Mouse (Mus musculus): ENCODE results near the gene Glp2r.

The Glp2r gene

DNA sequence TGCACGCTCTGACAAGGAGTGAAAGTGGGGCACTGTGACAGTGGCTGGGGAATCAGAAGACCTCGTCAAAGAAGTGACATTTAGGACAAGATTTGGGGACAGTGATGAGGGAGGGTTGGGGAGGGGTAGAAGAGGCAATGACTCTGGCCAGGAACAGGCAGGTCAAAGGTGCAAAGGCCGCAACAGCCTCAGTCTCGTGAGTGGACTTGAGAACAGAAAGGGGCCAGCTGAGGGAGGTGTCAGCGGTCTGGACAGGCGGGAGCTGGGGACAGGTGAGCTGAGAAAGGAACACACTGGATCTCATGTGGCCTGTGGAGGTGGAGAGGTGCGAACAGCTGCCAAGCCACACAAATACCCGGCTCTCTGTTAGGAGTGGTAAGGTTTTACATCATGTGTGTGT, 138.0 kb downstream of the Glp2r start:
- DNase-seq = no peak

DNA sequence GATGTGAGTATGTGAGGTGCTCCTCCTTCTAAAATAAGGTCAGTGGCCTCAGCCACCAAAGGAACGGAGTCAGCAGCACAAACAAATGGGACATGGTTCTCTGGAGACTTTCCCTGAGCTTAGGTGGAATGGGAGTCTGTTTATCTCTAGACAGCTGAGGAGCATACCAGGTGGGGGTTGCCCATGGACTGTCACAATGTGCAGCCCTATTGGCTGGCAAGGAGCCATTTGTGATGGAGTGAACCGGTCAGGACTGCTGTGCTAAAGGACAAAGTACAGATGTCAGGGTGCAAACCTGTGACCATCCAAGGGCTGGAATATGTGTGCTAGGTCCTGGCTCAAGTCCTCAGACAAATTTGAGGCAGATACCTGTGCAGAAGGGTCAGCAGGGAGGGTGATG, 142.4 kb downstream of the Glp2r start:
- no peak for DNase-seq

DNA sequence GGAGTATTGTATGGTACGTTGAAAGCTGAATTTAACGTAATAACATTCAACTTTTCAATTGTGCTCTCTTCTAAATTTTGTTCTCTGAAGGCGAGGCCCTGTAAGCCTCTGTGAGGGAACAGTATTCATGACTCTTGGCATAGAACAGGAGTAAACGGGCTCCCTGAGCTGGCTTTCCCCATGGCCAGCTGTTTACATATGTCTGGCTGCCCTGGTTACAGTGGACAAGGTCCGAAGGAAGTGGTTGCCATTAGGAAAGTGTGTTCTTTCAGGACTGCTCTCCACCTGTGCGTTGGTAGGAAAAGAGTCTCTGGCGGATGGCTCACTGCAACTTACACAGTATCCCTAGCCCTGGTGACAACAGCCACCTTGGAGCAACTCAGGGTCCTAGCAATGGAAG, 143.8 kb downstream of the Glp2r start:
- no peak for DNase-seq

DNA sequence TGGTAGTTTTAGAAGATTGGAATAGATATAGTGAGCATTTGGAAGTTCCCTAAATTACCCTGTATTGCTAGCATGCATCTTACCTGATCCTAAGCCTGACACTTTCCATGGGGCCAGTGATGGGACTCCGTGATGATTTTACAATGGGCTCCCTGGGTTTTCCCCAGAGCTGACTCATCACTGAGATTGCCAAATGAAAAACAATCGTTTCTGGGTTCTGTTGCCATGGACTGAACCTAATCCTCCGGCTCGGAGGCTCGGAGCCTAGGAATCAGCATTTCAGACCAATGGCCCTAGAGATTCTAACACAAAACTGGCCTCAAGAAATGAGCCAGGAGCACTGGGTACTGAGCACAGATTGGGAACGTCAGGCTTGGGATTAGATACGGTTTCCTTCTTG, 148.6 kb downstream of the Glp2r start:
- DNase-seq = no peak

DNA sequence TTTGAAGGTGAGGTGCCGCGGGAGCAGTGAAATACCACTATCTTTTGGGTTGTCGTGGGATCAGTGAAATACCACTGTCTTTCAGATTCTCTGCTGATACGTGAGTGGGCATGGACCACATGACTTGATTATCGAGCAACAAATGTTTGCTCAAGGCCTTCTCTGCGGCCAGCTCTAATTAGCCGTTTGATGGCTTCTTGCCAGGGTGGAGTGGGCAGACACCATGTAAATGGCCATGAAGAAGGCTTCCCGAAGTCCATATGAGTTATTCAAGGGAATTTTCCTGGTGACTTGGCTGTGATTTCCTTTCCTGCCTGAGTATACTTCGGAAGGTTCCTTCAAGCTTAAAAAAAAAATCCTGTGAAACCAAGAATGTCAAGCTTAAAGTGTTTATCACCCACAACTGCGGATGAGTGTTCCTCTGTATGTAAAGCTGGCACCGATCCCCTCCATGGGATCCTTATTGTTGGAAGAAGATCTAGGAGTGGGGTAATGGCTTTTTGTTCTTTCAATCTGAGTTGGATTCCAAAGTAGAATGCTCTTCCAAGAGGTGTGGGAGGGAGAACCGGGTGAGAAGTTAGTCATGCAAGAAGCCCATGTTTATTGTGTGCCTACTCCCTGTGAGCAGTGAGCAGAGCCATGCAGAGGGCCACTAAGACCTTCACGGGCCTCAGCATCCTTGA, 154.3 kb downstream of the Glp2r start:
- no peak for DNase-seq

DNA sequence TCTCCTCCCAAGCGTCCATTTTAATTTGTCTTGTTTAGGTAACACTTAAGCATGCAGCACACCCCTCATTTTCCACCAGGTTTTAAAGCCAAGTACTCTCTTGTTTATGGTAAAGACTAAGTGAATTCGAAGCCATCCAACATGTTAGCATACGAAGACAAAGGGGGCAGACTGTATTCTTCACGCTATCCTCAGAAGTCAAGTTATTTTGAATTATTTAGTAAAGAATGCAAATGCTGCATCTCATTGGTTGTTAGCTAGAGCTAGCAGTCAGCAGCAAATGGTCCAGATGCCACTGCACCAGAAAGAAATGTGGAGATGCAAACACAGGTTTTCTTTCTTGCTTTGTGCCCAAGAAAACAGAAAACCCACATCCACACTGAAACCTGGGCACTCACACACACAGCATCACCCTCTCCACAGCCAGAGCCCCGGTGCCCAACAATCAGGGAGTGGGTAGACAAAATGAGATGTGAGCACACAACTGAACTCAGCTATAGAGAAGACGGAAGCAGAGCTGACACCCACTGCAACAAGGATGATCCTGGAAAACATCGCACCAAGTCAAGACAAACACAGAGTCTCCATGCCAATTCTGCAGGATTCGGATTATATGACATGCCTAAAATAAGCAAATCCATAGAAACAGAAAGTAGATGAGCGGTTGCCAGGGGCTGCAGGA, 158.7 kb downstream of the Glp2r start:
- no peak for DNase-seq

Measured in right cerebral cortex, postnatal 25 days (tissue).